Mouse (Mus musculus): ENCODE measurements around the gene Acot8.
"Not testable (repeated sequence)": the region's sequence is repeated elsewhere in the genome, so short reads cannot be mapped to it uniquely, and the experiment has no call there.

- not testable (repeated sequence) for TF ChIP-seq CHD1 (IDR thresholded peaks at IDR 0.05; ENCODE audit: low read depth, low read length); MEF2A (IDR thresholded peaks at IDR 0.05; ENCODE audit: extremely low read depth, insufficient replicate concordance, low read depth, low read length, poor library complexity, severe bottlenecking); GATA1 (IDR thresholded peaks at IDR 0.05; ENCODE audit: low read depth, low read length); RCOR1 (IDR thresholded peaks at IDR 0.05; ENCODE audit: low read depth, low read length); USF1 (IDR thresholded peaks at IDR 0.05; ENCODE audit: low read depth, low read length)
- peak; percentile 12 to 44 (median 22); a peak in 3 of 6 replicates for TF ChIP-seq CTCF (IDR thresholded peaks at IDR 0.05 in 2 of 3, conservative IDR thresholded peaks at IDR 0.05 in 1 of 3; ENCODE audit: control insufficient read depth in 1 of 3, insufficient read depth in 1 of 3, low read depth in 2 of 3, low read length in 3 of 3, poor library complexity in 1 of 3, severe bottlenecking in 1 of 3)
Measured at GRCm38 (mm10) chr2:164798554-164798953, 6.1 kb downstream of the Acot8 start.

All from MEL (cell line).